Mouse (Mus musculus): Measurements from ENCODE around the gene Galm. TPM values are rescaled to one million over a fixed set of nuclear protein-coding genes. Genes with fewer than 3 reads are reported as not detected.
"Not testable (repeated sequence)": the region's sequence is repeated elsewhere in the genome, so short reads cannot be mapped to it uniquely, and the experiment has no call there.

Gene Galm
- total RNA-seq, 2 experiments from 2014 or later, result 2.1 to 2.5 TPM

DNA sequence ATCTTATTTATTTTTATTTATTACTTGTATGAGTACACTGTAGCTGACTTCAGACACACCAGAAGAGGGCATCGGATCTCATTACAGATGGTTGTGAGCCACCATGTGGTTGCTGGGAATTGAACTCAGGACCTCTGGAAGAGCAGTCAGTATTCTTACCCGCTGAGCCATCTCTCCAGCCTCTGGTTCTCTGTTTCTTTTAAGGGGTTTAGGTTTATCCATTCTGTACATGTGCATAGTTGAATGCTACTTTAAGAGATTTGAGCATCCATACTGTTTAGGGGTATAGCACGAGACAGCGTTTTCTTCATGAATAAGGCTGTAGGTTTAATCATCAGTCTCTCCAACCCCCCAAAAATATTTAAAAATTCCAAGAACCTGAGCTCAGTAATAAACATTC is 86.7 kb downstream of the Galm start:
- not testable (repeated sequence) for DNase-seq

DNA sequence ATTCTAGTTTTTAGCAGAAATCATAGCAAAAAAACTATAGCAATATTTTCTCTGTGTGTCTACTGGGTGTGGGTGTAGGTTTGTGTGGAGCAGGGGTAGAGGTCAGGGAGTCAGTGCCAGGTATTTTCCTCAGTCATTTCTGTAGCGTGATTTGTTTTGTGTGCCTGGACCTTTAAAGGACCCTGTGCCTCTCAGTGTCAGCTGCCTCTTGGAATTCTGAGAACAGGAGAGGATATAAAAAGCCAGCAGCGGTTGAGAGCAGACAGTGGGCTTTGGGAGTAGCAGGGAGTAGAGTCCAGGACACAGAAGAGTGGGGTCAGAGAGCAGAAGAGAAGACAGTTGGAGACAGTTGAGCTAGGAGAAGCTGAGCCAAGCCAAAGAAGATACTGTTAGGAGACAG is 92.9 kb downstream of the Galm start:
- DNase-seq, result no peak

DNA sequence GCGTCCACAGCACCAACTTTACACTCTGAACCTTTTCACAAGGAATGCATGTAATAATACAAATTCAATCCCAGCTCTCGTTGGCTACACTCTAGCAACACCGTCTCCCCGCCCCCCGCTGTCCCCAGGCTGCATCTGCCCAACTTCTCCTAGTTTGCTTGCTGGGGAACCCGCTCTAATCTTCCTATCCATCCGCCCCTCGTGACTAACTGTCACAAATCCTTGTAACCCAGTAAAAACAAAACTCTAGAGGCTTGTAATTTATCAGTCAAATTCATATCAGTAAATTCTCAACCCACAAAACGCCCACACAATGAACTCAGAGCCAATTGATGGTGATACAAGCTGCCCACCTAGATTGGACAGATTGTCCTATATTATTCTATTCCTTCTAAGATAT is 93.9 kb downstream of the Galm start:
- no peak for DNase-seq

DNA sequence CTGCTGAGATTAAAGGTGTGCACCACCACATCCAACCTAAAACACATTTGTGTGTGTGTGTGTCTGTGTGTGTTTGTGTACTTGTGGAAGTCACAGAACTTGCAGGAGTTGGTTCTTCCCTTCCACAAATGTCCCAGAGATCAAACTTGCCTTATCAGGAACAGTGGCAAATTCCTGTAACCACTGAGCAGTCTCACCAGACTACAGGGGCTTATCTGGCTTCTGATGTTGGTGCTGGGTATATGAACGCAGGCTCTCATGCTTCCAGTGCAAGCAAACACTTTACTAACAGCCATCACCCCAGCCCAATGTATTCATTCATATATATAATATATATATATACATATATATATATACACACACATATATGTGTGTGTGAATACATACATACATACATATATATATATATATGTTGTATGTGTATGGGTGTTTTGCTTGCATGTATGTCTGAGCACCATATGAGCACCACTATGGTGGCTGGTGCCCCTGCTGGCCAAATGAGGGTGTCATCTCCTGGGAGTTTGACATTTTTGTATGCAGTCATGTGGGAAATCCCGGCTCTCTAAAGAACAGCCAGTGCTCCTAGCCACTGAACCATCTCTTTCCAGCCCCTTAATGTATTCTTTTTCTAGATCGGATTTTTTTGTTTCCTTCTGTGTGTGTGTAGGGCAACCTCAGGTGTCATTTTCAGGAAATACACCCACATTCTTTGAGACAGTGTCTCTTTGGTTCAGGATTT is 94.8 kb downstream of the Galm start:
- DNase-seq, result no peak

DNA sequence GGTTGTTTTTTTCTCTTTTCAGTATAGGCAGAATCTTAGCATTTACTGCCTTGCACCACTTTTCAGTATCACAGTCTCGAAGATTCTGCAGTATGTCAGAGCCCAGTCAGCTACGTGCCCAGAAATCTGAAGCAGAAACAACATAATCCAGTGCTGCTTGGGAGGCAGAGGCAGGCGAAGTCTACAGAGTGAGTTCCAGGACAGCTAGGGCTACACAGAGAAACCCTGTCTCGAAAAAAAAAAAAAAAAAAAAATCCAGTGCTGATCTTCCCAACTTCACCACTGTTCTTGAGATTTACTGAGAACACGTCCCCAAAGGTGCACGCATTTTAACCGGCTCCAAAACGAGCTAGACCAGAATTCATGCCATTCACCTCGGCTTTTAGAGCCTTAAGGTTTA is 96.6 kb downstream of the Galm start:
- no peak for DNase-seq

DNA sequence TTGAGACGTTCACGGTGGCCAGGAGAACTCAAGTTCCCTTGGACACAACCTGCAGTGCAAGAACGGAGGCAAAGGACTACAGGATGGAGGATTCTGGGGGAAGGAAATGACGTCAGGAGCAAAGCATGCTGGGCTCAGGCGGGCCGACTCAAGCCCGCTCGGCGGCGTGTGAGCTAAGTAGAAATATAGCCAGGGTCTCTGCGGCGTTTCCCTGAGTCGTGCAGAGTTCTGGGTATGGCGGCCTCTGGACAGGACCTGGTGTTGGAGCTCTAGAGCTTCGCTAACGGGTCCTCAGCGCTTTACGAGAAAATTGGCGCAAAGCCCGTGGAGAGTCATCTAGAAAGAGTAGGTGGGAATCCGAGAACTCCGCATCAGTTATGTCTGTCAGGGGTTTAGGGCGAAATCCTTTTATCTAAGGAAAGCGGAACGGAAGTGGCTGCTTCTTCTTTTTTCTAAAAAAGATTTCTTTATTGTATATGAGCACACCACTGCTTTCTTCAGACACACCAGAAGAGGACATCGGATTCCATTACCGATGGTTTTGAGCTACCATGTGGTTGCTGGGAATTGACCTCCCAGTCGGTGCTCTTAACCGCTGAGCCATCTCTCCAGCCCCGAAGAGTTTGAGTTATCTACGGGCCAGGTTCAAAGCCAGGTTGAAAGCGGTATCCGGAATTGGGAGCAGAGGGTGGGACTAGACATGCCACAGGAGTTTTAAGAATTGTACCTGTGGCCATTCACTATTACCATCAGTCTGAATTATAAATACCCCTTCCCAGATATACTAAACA is 97.2 kb downstream of the Galm start, which contains the start of gene Gemin6:
Gene Gemin6 (plus strand): TSS at position 116 of the 791 bp plus-strand sequence.
- peak; percentile 71 for DNase-seq

DNA sequence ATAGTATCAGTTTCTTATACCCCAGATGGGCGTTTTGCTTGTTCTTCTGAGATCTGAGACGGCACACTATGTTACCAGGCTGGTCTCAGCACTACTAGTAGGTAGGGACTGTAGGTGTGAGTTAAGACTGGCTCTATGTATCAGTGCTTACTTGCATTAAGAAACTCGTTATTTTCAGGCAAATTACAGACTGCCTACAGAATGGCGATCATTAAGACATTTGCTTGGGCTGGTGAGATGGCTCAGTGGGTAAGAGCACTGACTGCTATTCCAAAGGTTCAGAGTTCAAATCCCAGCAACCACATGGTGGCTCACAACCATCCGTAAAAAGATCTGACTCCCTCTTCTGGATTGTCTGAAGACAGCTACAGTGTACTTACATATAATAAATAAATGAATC is 97.9 kb downstream of the Galm start:
- not testable (repeated sequence) for DNase-seq

DNA sequence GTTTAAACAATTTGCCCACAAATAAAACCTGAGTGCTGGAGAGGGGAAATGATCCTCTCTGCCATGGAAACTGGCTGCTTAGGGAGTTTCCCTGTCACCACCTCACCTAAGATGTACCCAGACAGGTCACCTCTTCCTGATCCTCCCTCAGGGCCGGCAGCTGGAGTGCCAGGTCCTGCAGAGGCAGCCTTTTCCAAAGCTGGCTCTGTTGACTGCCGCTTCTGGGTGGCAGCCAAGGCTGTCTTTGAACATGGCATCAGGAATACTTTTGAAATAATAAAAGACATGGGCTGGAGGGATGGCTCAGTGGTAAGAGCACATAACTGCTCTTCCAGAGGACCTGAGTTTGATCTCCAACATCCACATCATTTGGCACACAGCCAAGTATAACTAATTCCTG is 102.1 kb downstream of the Galm start:
- DNase-seq, result peak; percentile 21

DNA sequence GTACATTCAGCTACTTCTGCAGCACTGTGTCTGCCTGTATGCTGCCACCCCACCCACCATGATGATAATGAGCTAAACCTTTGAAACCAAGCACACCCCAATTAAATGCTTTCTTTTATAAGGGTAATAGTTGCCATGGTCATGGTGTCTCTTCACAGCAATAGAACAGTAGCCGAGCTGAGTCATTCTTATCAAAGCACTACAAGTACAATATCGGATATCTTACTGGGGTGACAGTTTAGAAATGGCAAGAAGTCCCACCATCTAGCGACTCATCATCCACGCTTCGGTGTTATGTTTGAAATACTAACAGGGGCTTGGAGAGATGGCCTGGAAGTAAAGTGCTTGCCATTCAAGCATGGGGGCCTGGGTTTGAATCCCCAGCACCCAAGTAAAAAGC is 106.6 kb downstream of the Galm start:
- DNase-seq, result no peak

DNA sequence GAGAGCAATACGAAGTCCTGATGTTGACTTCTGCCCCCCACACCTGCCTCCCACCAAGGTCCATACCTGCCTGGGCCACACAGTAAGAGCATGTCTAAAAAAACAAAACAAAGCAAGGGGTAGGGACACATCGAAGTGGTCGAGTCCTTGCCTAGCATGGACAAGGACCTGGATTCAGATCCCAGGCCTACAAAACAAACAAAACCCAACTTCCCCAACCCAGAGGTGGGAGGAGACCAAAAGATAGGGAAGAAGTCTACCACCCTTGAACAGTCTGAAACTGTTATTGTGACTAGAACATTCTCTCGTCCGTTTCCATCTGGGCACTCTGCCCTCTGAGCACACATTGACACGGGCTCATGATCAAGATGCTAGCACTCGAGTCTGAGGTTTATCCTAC is 107.1 kb downstream of the Galm start:
- no peak for DNase-seq

Other genes starting within 250 kb of the Galm start
- 10 to 100 TPM; 71.2 to 75.2 TPM for gene Atl2, start 231.3 kb upstream of the Galm start, total RNA-seq (2021)
- gene Hnrnpll, start 65.1 kb upstream of the Galm start, total RNA-seq (2021), result 10 to 100 TPM; 22.9 to 27.7 TPM
- gene Srsf7, start 79.8 kb downstream of the Galm start, total RNA-seq (2021), result 10 to 100 TPM; 46.8 to 59.0 TPM
- not detected for gene Ttc39d, start 80.0 kb downstream of the Galm start, total RNA-seq (2021)
- gene Gemin6, start 97.0 kb downstream of the Galm start, total RNA-seq (2021), result 1 to 10 TPM; 5.6 to 6.1 TPM
- gene Morn2, start 162.7 kb downstream of the Galm start, total RNA-seq (2021), result 1 to 10 TPM; 2.9 to 5.0 TPM
- 10 to 100 TPM in 1 of 2 experiments, 1 to 10 TPM in 1; 8.4 to 11.7 TPM for gene Dhx57, start 163.0 kb downstream of the Galm start, total RNA-seq (2021)
- gene Arhgef33, start 179.9 kb downstream of the Galm start, total RNA-seq (2021), result under 1 TPM; 0.47 TPM
- gene Gm10190, start 246.1 kb downstream of the Galm start, total RNA-seq (2021), result under 1 TPM in 1 of 2 experiments, not detected in 1; 0.96 TPM

Data from gastrocnemius, postnatal 10 days (tissue).